Mouse (Mus musculus): Measurements from ENCODE around the gene Dmwd. TPM values are rescaled to one million over a fixed set of nuclear protein-coding genes. Genes with fewer than 3 reads are reported as not detected.

Gene Dmwd
- total and polyA plus RNA-seq, 3 experiments, result 18.3 to 70.3 (median 51.5) TPM

Other genes with a start within 250 kb of the Dmwd start
- 0.08 TPM in 1 of 2 replicates, not detected in the other for gene Mill2, start 236.3 kb upstream of the Dmwd start, total RNA-seq (2012; rRNA removed)
- gene Mill2, start 236.3 kb upstream of the Dmwd start, polyA plus RNA-seq (2012; ENCODE audit: insufficient read depth in 1 of 2, insufficient read length in 2 of 2, low read depth in 1 of 2, low replicate concordance in 2 of 2, missing spikeins in 1 of 2), result under 1 TPM in 1 of 2 experiments, not detected in 1; 0.13 TPM
- not detected in 2 replicates for gene Pglyrp1, start 204.9 kb upstream of the Dmwd start, total RNA-seq (2012; rRNA removed)
- gene Pglyrp1, start 204.9 kb upstream of the Dmwd start, polyA plus RNA-seq (2012; ENCODE audit: insufficient read depth in 1 of 2, insufficient read length in 2 of 2, low read depth in 1 of 2, low replicate concordance in 2 of 2, missing spikeins in 1 of 2), result under 1 TPM in 1 of 2 experiments, not detected in 1; 0.33 TPM
- 19.7 TPM in 2 replicates for gene Ccdc61, start 165.8 kb upstream of the Dmwd start, total RNA-seq (2012; rRNA removed)
- 10 to 100 TPM in 1 of 2 experiments, not detected in 1; 69.8 TPM for gene Ccdc61, start 165.8 kb upstream of the Dmwd start, polyA plus RNA-seq (2012; ENCODE audit: insufficient read depth in 1 of 2, insufficient read length in 2 of 2, low read depth in 1 of 2, low replicate concordance in 2 of 2, missing spikeins in 1 of 2)
- 0.03 and 0.04 TPM in 2 replicates for gene Nova2, start 150.3 kb upstream of the Dmwd start, total RNA-seq (2012; rRNA removed)
- under 1 TPM in 1 of 2 experiments, not detected in 1; 0.22 TPM for gene Nova2, start 150.3 kb upstream of the Dmwd start, polyA plus RNA-seq (2012; ENCODE audit: insufficient read depth in 1 of 2, insufficient read length in 2 of 2, low read depth in 1 of 2, low replicate concordance in 2 of 2, missing spikeins in 1 of 2)
- gene Nanos2, start 88.8 kb upstream of the Dmwd start, total RNA-seq (2012; rRNA removed), result not detected in 2 replicates
- not detected for gene Nanos2, start 88.8 kb upstream of the Dmwd start, polyA plus RNA-seq (2012; ENCODE audit: insufficient read depth in 1 of 2, insufficient read length in 2 of 2, low read depth in 1 of 2, low replicate concordance in 2 of 2, missing spikeins in 1 of 2)
- gene Mypop, start 85.0 kb upstream of the Dmwd start, total RNA-seq (2012; rRNA removed), result 0.95 and 1.2 TPM in 2 replicates
- gene Mypop, start 85.0 kb upstream of the Dmwd start, polyA plus RNA-seq (2012; ENCODE audit: insufficient read depth in 1 of 2, insufficient read length in 2 of 2, low read depth in 1 of 2, low replicate concordance in 2 of 2, missing spikeins in 1 of 2), result 1 to 10 TPM in 1 of 2 experiments, not detected in 1; 6.5 TPM
- 27.8 and 33.1 TPM in 2 replicates for gene Irf2bp1, start 72.2 kb upstream of the Dmwd start, total RNA-seq (2012; rRNA removed)
- 10 to 100 TPM in 1 of 2 experiments, not detected in 1; 41.1 TPM for gene Irf2bp1, start 72.2 kb upstream of the Dmwd start, polyA plus RNA-seq (2012; ENCODE audit: insufficient read depth in 1 of 2, insufficient read length in 2 of 2, low read depth in 1 of 2, low replicate concordance in 2 of 2, missing spikeins in 1 of 2)
- gene Foxa3, start 52.7 kb upstream of the Dmwd start, total RNA-seq (2012; rRNA removed), result not detected in 2 replicates
- not detected for gene Foxa3, start 52.7 kb upstream of the Dmwd start, polyA plus RNA-seq (2012; ENCODE audit: insufficient read depth in 1 of 2, insufficient read length in 2 of 2, low read depth in 1 of 2, low replicate concordance in 2 of 2, missing spikeins in 1 of 2)
- gene Sympk, start 51.9 kb upstream of the Dmwd start, total RNA-seq (2012; rRNA removed), result 108 and 122 TPM in 2 replicates
- gene Sympk, start 51.9 kb upstream of the Dmwd start, polyA plus RNA-seq (2012; ENCODE audit: insufficient read depth in 1 of 2, insufficient read length in 2 of 2, low read depth in 1 of 2, low replicate concordance in 2 of 2, missing spikeins in 1 of 2), result 100 to 1,000 TPM in 1 of 2 experiments, not detected in 1; 226 TPM
- gene Rsph6a, start 21.5 kb upstream of the Dmwd start, total RNA-seq (2012; rRNA removed), result 0.16 and 0.23 TPM in 2 replicates
- gene Rsph6a, start 21.5 kb upstream of the Dmwd start, polyA plus RNA-seq (2012; ENCODE audit: insufficient read depth in 1 of 2, insufficient read length in 2 of 2, low read depth in 1 of 2, low replicate concordance in 2 of 2, missing spikeins in 1 of 2), result under 1 TPM in 1 of 2 experiments, not detected in 1; 0.04 TPM
- gene Dmpk, start 7.6 kb downstream of the Dmwd start, total RNA-seq (2012; rRNA removed), result 4.1 and 5.4 TPM in 2 replicates
- gene Dmpk, start 7.6 kb downstream of the Dmwd start, polyA plus RNA-seq (2012; ENCODE audit: insufficient read depth in 1 of 2, insufficient read length in 2 of 2, low read depth in 1 of 2, low replicate concordance in 2 of 2, missing spikeins in 1 of 2), result 10 to 100 TPM in 1 of 2 experiments, not detected in 1; 29.3 TPM
- gene Six5, start 18.4 kb downstream of the Dmwd start, total RNA-seq (2012; rRNA removed), result 2.7 and 3.0 TPM in 2 replicates
- 1 to 10 TPM in 1 of 2 experiments, not detected in 1; 7.7 TPM for gene Six5, start 18.4 kb downstream of the Dmwd start, polyA plus RNA-seq (2012; ENCODE audit: insufficient read depth in 1 of 2, insufficient read length in 2 of 2, low read depth in 1 of 2, low replicate concordance in 2 of 2, missing spikeins in 1 of 2)
- not detected in 2 replicates for gene Gm4969, start 42.1 kb downstream of the Dmwd start, total RNA-seq (2012; rRNA removed)
- gene Gm4969, start 42.1 kb downstream of the Dmwd start, polyA plus RNA-seq (2012; ENCODE audit: insufficient read depth in 1 of 2, insufficient read length in 2 of 2, low read depth in 1 of 2, low replicate concordance in 2 of 2, missing spikeins in 1 of 2), result not detected
- gene Fbxo46, start 43.6 kb downstream of the Dmwd start, total RNA-seq (2012; rRNA removed), result 11.5 and 13.7 TPM in 2 replicates
- gene Fbxo46, start 43.6 kb downstream of the Dmwd start, polyA plus RNA-seq (2012; ENCODE audit: insufficient read depth in 1 of 2, insufficient read length in 2 of 2, low read depth in 1 of 2, low replicate concordance in 2 of 2, missing spikeins in 1 of 2), result 10 to 100 TPM in 1 of 2 experiments, not detected in 1; 10.1 TPM
- gene Qpctl, start 73.1 kb downstream of the Dmwd start, total RNA-seq (2012; rRNA removed), result 3.1 and 3.4 TPM in 2 replicates
- 1 to 10 TPM in 1 of 2 experiments, not detected in 1; 6.5 TPM for gene Qpctl, start 73.1 kb downstream of the Dmwd start, polyA plus RNA-seq (2012; ENCODE audit: insufficient read depth in 1 of 2, insufficient read length in 2 of 2, low read depth in 1 of 2, low replicate concordance in 2 of 2, missing spikeins in 1 of 2)
- gene Snrpd2, start 73.5 kb downstream of the Dmwd start, total RNA-seq (2012; rRNA removed), result 333 and 345 TPM in 2 replicates
- 100 to 1,000 TPM in 1 of 2 experiments, not detected in 1; 234 TPM for gene Snrpd2, start 73.5 kb downstream of the Dmwd start, polyA plus RNA-seq (2012; ENCODE audit: insufficient read depth in 1 of 2, insufficient read length in 2 of 2, low read depth in 1 of 2, low replicate concordance in 2 of 2, missing spikeins in 1 of 2)
- gene Gipr, start 89.9 kb downstream of the Dmwd start, total RNA-seq (2012; rRNA removed), result 0.49 and 0.65 TPM in 2 replicates
- gene Gipr, start 89.9 kb downstream of the Dmwd start, polyA plus RNA-seq (2012; ENCODE audit: insufficient read depth in 1 of 2, insufficient read length in 2 of 2, low read depth in 1 of 2, low replicate concordance in 2 of 2, missing spikeins in 1 of 2), result 1 to 10 TPM in 1 of 2 experiments, not detected in 1; 2.1 TPM
- gene Eml2, start 100.2 kb downstream of the Dmwd start, total RNA-seq (2012; rRNA removed), result 22.0 and 25.1 TPM in 2 replicates
- 10 to 100 TPM in 1 of 2 experiments, not detected in 1; 43.6 TPM for gene Eml2, start 100.2 kb downstream of the Dmwd start, polyA plus RNA-seq (2012; ENCODE audit: insufficient read depth in 1 of 2, insufficient read length in 2 of 2, low read depth in 1 of 2, low replicate concordance in 2 of 2, missing spikeins in 1 of 2)
- 0.07 and 0.19 TPM in 2 replicates for gene Gpr4, start 136.3 kb downstream of the Dmwd start, total RNA-seq (2012; rRNA removed)
- under 1 TPM in 1 of 2 experiments, not detected in 1; 0.15 TPM for gene Gpr4, start 136.3 kb downstream of the Dmwd start, polyA plus RNA-seq (2012; ENCODE audit: insufficient read depth in 1 of 2, insufficient read length in 2 of 2, low read depth in 1 of 2, low replicate concordance in 2 of 2, missing spikeins in 1 of 2)
- gene Opa3, start 152.1 kb downstream of the Dmwd start, total RNA-seq (2012; rRNA removed), result 16.3 and 18.5 TPM in 2 replicates
- gene Opa3, start 152.1 kb downstream of the Dmwd start, polyA plus RNA-seq (2012; ENCODE audit: insufficient read depth in 1 of 2, insufficient read length in 2 of 2, low read depth in 1 of 2, low replicate concordance in 2 of 2, missing spikeins in 1 of 2), result 10 to 100 TPM; 37.2 to 85.4 TPM
- gene Vasp, start 195.6 kb downstream of the Dmwd start, total RNA-seq (2012; rRNA removed), result 121 and 130 TPM in 2 replicates
- 100 to 1,000 TPM in 1 of 2 experiments, not detected in 1; 185 TPM for gene Vasp, start 195.6 kb downstream of the Dmwd start, polyA plus RNA-seq (2012; ENCODE audit: insufficient read depth in 1 of 2, insufficient read length in 2 of 2, low read depth in 1 of 2, low replicate concordance in 2 of 2, missing spikeins in 1 of 2)
- not detected in 2 replicates for gene Ppm1n, start 203.8 kb downstream of the Dmwd start, total RNA-seq (2012; rRNA removed)
- not detected for gene Ppm1n, start 203.8 kb downstream of the Dmwd start, polyA plus RNA-seq (2012; ENCODE audit: insufficient read depth in 1 of 2, insufficient read length in 2 of 2, low read depth in 1 of 2, low replicate concordance in 2 of 2, missing spikeins in 1 of 2)
- gene Rtn2, start 206.4 kb downstream of the Dmwd start, total RNA-seq (2012; rRNA removed), result 0.27 and 0.52 TPM in 2 replicates
- 1 to 10 TPM in 1 of 2 experiments, not detected in 1; 1.4 TPM for gene Rtn2, start 206.4 kb downstream of the Dmwd start, polyA plus RNA-seq (2012; ENCODE audit: insufficient read depth in 1 of 2, insufficient read length in 2 of 2, low read depth in 1 of 2, low replicate concordance in 2 of 2, missing spikeins in 1 of 2)
- 0.04 and 0.10 TPM in 2 replicates for gene Fosb, start 233.8 kb downstream of the Dmwd start, total RNA-seq (2012; rRNA removed)
- gene Fosb, start 233.8 kb downstream of the Dmwd start, polyA plus RNA-seq (2012; ENCODE audit: insufficient read depth in 1 of 2, insufficient read length in 2 of 2, low read depth in 1 of 2, low replicate concordance in 2 of 2, missing spikeins in 1 of 2), result under 1 TPM in 1 of 2 experiments, not detected in 1; 0.49 TPM

Measured in MEL (cell line).